Mouse (Mus musculus) testis, postnatal 14 days (tissue): Measurements from ENCODE around the gene Anp32e.
"Not testable (repeated sequence)": the region's sequence is repeated elsewhere in the genome, so short reads cannot be mapped to it uniquely, and the experiment has no call there.

ENCODE experiments used
- DNase-seq: peaks from one replicate; pipeline ENCODE4 v3.0.0; 2021; ENCODE audit warnings: low spot score

The Anp32e gene

DNA sequence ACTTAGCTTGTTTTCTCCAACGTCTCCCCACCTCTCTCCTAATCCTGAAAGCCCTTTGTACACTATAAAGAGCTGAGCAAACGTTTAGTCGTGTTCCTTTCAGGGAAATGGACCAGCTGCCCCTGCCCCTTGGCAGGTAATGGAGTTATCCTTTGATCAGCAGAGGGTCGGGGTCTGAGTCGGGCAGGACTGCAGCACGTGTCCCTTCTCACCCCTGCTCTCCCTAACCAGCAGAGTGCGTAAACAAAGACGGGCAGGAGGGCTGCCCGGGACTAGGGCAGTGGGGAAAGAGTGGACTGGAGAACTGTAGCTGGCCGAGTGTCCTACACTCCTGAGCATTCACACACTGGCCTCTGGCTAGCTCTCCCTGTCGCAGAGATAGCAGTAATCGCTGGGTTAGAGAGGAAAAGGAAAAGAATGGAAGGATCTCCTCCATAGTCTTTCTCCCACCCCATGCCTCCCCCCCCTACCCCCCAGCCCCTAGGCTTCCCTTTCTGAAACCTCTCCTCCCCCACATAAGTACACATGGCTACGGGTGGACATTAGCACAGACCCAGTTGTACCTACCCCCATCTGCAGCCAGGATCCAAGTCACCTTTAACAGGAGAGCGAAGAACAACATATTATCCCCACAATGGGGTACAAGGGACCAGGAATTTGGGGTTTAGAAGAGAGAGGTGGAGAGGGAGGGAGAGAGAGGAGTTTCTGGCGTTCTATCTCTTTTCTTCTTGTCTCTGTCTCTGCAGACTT, 25.1 kb upstream of the Anp32e start:
- no peak for DNase-seq

DNA sequence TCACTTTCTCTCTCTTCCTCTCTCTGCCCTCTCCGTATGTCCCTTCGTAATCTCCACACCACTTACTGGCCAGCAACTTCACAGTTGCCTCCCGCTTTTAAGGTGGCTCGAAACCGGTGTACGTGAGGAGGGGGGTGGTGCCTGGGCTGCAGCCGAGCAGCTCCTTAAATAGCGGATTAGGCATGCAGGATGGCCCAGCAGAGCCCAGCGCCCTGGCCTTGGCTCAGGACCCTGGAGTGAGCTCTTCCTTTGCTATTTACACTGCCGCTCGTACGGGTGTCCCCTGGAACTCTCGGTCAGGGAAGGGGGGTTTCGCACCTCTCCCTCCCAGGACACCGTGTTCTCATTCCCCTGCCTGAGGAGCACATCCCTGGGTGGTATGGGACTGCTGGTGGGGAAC, 24.5 kb upstream of the Anp32e start, which contains the start of gene Car14:
Car14 (minus strand) TSS at position 124 of the 400 bp plus-strand sequence.
- DNase-seq, result peak; percentile 34

DNA sequence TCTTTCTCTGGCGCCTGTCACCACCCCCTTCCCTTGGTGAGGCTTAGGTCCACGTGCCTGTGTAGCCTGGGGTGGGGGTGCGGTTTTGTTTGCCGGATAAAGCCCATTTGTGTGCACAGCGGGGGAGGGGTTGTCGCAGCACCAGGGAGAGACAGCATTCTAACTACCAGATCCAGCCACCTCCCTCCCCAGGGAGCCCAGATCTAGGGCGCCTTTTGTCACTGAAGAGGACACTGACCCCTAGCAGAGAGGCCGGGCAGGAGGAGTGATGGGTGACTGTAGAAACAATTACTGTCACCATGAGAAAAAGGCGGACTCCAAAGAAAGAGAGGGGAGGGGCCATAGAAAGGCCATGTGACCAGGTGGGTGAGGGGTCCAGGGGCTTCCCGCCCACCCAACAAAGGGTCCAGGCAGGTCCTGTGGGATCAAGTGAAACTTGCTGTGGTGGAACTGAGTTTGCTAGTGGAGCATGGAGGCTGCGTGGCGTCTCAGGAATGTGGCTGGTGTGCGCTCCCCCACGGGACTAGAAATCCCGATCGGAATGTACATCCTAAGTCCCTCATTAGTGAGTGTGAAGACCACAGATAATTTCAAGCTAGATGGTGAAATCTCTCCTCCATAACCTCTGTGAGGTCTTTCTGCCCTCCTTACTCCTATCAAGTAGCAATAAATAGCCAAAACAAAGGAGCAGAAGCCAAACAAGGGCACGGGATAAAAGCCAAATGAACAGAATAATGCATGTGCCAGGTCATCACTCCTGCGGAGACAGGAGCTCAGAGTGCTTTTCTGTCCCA, 23.7 kb upstream of the Anp32e start:
- no peak for DNase-seq

DNA sequence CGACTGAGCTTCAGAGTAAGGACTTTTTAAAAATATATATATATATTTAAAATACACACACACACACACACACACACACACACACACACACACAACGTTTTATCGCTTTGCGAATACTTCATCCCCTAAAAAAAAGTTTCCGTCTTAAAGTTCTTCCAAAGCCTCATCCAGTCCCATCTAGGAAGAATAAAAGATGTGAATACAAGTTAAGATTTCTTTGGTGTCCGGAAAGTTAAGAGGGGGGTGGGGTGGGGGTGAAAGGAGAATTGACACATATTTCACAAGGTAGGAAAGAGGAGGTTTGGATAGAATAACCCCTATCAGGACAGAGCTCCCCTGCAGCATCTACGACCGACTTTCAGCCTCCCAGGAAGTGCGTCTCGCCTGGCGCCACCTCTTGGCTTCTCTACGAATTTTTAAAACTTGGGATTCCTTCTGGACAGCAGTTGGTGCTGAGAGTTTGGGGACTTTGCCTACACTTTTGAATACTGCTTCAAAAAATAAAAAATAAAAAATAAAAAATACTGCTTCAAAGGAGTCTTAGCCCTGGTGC, 23.0 kb upstream of the Anp32e start:
- DNase-seq, result no peak

DNA sequence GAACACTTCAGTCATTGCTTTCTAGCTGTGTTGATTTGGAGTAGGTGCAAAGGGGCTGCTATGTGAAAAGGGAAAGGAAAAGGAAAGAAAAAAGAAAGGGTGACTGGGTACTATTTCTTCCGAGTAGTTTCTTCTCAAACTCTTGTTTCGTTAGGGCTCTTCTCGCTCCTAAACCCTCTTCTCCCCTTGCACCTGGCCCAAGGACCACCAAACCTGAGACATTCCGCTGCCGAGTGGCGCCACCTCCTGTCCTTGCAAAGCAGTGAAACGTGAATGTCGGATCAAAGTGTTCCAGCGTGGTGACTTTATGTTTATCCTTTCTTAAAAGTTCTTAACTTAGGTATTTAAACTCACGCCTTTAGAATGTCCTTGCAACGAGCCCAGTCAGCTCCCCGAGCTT, 22.2 kb upstream of the Anp32e start:
- DNase-seq, result no peak

DNA sequence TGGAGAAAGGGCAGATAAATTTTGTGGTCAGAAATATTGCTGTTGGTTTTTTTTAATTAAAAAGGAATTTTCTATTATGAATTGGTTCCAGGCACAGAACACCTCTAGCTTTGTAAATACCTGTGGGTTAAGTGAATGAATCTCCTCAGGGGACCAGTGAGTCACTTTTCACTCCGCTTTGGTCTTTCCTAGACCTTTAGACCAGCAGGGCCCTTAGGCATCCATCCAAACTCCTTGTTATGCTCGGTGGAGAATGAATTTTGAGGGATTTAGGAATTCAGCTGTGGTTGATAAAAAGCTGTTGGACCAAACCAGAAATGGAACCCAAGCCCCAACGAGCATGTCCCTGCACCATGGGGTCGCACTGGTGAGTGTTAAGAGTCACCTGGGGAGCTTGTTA, 21.4 kb upstream of the Anp32e start:
- no peak for DNase-seq

DNA sequence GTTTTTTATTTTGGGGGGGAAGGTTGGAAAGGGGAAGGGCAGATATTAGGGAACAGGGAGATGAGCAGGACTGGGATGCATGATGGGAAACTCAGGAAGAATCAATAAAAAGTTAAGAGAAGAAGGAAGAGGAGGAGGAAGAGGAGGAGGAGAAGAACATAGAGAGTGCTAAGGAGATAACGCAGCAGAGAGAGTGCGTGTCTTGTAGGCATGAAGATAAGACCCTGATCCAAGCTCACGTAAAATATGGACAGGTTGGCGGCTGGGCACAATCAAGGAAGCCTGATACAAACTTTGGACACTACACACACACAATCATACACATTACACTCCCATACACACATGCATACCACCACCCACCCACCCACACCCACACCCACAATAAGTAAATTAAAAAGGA, 14.3 kb upstream of the Anp32e start:
- no peak for DNase-seq

DNA sequence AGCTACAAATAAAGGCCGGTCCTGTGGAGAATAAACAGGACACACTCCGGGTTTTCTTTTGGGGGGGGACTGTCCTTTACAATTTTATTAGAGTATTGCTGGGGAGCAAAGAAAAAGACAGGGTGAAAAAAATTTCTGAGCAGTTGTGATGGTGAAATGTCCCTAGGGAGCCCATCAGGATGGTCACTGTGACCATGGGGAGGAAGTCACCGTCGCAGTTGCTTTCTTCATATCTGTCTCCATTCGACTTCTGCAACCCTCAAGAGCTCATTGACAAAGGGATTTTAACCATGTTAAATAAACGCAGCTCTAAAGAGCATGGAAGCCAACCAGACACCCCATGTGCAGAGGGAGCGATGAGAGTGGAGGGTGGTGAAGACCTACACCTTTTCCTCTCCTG, 12.3 kb upstream of the Anp32e start:
- no peak for DNase-seq

DNA sequence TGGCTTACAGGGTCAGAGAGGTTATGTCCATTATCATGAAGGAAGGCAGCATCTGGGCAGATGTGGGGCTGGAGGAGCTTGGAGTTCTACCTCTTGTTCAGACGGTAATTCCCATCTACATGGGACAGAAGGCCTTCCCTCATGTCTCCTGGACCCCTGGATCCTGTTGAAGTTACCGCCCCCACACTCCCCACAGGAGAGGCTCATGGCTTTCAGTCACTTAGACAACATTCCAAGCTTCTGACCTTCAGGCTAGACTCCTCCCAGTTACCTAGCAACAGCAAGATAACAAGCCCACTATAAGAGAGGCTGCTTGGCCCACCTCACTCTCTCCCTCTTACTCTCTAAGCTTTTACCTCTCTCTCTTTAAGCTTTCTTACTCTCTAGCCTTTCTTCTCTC, 8.5 kb upstream of the Anp32e start:
- DNase-seq, result not testable (repeated sequence)

DNA sequence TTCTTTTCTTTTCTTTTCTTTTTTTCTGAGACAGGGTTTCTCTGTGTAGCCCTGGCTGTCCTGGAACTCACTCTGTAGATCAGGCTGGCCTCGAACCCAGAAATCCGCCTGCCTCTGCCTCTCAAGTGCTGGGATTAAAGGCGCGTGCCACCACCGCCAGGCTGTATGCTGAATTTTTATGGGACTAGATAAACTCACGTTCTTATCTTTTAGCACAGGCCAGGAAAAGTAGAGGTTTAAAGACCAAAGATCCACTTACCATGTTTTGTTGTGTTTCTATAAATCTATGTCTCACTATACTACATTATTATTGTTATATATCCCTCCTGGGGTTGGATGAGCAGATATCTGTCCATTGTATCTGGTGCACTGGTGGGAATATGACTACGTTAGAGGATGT, 5.6 kb upstream of the Anp32e start:
- not testable (repeated sequence) for DNase-seq

DNA sequence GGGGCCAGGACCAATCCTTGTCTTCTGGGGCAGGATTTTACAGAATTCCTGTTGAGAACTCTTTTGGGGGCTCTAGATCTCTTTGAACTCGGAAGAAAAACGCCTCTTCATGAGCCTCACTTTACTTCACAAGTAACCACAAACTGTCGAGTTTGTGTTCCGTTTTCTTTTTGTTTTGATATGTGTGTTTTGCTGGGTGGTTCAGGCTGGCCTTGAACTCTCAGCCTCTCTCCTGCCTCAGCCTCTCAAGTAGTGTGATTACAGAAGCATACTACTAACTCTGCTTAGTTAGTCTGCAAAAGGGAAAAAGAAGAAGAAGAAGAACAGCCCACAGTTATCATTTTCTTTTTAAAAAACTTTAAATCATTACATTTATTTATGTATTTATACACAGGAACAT, 4.9 kb upstream of the Anp32e start:
- no peak for DNase-seq

DNA sequence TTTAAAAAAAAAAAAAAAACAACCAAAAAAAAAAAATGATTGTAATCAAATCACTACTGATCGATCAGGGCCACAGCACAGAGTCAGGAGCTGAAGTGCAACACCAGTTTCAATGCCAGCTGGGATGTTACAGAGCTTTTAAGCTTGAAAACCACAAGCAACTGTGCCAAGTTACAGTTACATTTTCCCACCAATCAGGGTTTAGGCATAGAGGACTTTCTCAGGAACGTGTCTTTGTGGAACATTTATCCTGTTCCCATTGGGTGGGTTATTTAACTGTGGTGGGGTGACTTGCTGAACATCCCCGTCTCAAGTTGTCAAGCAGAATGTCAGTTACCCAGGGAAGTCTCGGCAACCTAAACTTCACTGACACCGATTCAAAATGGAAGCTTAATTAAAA, 4.0 kb upstream of the Anp32e start:
- no peak for DNase-seq

DNA sequence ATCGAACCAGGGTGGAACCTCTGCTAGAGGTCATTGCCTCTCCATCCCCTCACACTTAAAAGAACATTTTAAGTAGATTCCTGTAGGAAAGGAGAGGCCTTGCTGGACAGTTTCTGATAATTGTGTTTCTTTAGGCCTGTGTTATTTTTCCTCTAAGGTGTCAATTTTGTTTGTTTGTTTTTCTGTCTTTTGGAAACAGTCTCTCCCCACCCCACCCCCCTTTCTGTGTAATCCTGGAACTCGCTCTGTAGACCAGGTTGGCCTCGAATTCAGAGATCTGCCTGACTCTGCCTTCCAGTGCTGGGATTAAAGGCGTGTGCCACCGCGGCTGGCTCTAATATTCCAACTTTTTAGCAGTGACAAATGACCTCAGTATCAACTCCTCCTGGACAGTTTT, 787 bp upstream of the Anp32e start:
- DNase-seq, result no peak

DNA sequence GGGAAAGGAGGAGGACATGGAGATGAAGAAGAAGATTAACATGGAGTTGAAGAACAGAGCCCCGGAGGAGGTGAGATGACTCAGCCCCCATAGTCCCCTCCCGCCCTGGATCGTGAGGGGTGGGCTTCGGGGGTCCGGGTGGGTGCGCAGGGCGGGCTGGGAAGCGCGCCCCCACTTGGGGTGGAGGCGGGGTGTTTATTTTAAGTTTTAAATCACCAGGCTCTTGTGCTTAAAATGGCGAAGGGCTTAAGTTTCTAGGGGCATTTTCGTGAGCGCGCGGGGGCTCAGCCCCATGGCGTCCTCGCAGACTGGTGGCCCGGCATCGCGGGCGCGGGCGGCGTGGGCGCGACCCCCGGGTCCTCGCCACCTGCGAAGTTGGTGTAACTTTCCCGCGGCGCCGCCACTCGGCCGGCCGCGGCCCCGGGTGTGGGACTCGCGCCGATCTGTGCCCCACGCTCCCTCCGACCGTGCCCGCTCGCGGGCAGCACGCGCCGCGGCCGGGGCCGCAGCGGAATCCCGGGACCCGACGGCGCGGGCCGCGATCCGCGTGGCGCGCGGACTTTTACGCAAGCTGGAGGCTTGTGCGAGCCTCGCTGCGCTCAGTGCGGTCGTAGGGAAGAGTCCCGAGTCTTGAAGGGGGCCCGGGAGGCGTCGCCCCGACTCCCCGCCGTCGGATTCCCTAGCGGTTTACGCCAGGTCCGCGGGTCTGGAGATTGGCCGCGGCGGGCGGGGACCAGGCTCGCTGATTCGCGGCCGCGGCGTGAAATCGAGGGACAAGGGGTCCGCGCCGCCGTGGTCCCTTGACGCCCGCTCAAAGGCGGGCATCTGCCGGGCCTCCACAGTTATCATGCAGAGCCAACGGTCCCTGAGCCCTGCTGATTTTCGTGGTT, 780 bp downstream of the Anp32e start:
- DNase-seq, result peak; percentile 66

DNA sequence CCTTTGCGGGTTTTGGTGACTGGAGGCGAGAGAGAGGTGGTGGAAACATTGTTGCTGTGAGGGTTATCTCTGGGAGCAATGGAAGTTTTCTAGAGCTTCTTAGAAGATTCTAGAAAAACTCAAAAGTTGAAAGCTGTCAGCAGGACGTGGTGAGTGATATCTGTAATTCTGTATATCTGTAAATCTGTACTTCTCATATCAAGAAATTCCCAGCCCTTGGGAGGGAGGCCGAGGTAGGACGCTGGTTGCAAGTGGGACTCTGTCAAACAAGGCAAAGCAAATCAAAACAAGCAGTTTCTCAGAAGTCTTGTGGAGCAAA, 1.4 kb downstream of the Anp32e start:
- DNase-seq, result no peak

DNA sequence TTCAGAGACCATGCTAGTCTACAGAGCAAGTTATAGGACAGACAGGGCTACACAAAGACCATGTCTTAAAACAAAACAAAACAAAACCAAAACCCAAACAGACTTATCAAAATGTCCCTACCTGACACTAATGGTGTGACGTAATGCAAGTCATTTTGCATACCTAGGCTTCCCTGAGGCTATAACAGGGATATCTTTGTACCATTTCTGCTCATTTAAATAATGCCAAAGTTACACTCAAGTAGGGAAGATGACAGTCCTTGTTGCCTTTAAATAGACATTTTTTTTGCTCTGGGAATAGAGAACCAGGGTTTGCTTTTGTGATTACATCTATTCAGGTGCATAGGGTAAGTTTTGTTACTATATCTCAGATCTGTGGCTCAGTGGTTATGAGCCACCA, 2.4 kb downstream of the Anp32e start:
- no peak for DNase-seq

DNA sequence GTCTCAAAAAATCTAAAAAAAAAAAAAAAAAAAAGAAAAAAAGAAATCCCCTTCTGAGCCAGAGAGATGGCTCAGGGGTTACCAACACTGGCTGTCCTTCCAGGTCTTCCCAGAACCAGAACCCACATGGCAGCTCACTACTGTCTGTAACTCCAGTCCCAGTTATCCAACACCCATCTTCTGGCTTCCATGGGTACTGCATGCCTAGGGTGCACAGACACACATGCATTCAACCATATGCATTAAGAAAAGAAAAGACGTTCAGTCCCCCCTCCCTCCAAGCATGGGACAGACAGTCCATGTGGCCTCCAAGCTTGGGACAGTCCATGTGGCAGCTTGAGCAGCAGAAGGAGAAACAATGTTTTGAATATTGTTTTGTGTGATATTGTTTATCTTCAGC, 3.1 kb downstream of the Anp32e start:
- no peak for DNase-seq

DNA sequence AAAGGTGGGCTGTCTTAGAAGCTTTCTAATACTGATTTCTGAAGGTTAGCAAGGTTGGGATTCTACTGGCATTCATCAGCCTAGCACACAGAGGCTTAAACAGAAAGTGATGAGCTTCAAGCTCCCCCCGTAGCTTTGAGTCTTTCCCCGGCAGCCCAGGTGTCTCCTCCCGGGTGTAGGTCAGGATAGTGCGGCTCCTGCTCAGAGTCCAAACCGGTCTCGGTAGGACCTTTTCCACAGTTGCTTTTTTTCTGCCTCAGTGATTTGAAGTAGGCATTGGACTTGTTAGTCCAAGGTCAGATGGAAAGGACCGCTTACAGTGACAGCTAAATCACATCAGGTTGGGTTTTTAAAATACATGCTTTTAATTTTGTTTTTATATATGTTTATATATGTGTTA, 3.5 kb downstream of the Anp32e start:
- DNase-seq, result no peak

DNA sequence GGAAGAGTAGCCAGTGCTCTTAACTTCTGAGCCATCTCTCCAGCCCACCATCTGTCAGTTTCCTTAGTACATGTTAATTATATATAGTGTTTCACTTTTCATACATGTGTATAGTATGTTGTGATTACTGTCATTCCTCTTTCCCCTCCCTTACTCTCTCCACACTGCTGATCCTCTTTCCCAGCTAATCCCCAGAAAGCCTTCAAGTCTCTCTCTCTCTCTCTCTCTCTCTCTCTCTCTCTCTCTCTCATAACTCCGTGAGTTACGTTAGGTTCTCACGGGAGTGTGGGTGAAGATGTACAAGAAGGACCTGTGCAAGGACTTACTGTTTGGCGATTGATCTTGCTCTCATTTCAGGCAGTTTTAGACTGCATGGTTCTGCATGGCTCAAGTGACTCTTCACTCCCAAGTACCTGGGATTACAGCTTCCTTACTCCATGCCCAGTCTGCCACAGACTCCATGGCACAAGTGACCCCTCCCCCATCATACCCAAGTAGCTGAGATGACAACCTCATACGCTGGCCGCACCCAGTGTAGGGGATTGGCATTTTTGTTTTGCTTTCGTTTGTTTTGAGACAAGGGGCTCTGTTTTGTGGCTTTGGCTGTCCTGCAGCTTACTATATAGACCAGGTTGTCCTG, 4.2 kb downstream of the Anp32e start:
- no peak for DNase-seq

DNA sequence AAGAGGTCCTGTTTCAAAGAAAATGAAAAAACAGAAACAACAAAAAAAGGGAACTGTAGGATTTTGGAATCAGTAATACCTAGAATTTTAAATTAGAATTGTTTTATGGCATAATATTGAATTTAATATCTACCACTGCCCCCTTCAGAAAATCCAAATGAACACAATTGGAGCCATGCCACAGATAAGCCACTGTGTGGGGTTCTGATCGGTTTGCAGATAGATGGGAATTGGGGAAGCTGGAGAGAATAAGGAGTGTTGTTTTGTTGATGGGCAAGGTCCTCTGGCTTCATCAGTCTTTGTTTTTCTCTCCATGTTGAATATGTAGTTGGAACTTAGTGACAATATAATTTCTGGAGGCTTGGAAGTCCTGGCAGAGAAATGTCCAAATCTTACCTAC, 5.4 kb downstream of the Anp32e start:
- no peak for DNase-seq

DNA sequence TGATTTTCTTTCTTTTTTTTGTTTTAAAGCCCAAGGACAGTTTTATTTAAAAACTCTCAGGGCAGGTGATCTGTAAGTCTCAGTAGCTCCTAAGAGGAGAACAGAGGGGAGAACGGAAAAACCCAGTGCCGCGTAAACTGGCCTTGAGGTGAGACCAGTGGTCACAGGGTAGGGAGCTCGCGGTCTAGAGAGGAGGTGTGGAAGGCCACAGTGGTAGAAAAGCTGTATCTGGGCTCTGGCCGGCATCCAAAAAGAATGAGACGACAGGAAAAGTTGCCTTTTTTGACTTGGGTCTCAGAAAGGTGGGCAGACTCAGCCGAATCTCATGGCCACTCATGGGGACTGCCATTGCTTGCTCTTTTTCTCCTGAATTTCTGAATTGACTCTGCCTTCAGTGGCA, 9.2 kb downstream of the Anp32e start:
- DNase-seq, result no peak

DNA sequence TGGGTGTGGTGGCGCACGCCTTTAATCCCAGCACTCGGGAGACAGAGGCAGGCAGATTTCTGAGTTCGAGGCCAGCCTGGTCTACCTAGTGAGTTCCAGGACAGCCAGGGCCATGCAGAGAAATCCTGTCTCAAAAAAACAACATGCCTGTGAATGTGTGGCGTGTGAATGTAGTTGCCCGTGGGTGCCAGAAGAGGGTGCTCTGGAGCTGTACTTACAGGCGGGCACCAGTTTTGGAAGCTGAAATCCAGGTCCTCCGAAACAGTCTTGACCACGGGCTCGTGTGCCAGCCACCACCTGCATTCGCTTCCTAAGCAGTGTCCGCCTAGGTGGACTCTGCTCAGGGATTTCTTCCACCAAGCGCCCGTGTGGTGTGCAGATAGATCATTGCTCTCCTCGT, 9.8 kb downstream of the Anp32e start:
- no peak for DNase-seq
